Mouse (Mus musculus): Measurements from ENCODE around the gene Polr2l.

DNA sequence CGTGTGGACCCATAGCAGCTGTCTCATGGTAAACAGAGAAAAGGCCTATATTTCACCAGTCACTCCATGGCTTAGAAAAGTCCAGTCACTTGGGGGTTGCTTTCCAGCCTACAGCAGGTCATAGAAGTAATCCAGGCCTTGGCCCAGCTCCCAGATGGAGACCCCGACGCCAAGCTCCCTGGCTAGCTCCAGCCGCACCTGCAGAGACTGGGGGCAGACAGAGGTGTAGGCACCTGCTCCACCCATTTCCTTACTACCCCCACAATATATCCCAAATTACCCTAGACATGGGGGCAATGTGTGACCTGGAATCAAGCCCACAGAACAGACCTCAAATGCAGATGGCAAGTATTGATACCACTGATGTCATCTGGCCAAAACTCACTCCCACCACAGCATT lies 21.0 kb upstream of the Polr2l start:
- TF ChIP-seq EP300 (IDR thresholded peaks at IDR 0.05) (no peak), CTCF (IDR thresholded peaks at IDR 0.05) (no peak)
